Comparison of ENCODE assay signal across 7 mouse cellular contexts in genomic region chrX:101131001-101131400, GRCm38 (mm10). TPM values are rescaled to one million over a fixed set of nuclear protein-coding genes. Genes with fewer than 3 reads are reported as not detected.
DNase-seq lines count a peak whose midpoint lies in the region; ATAC-seq lines count a peak whose summit lies in the region.

No protein-coding gene starts in this region.

- peak; percentile 51 to 69 for DNase-seq in CD8-positive naive resting alpha-beta T cell, adult 2 months (ENCODE audit: low read depth in 2 of 2, low spot score in 2 of 2)
- DNase-seq in R1 (ENCODE audit: low read depth, low spot score): peak; percentile 56
- peak; percentile 49 for DNase-seq in gastrocnemius, postnatal 14 days
- DNase-seq in layer of hippocampus, adult 8-10 months (ENCODE audit: low spot score in 2 of 2): peak; percentile 40 to 69
- DNase-seq in lung, postnatal 14 days: peak; percentile 75
- peak; percentile 29 for DNase-seq in skeletal muscle tissue, adult 2 months (ENCODE audit: low read depth, low spot score)

- peak; percentile 57 for ATAC-seq in common myeloid progenitor, adult 5-6 weeks (replicated peaks; ENCODE audit: low read depth, poor library complexity, severe bottlenecking)

- intact Hi-C loops in gastrocnemius, postnatal 14 days (cut with DNase I; ENCODE audit: low total_unique reads): no loop called here

RNA-seq across cellular contexts. Expression of gene Slc7a3, which starts 45.2 kb away (rescaled TPM):
- total RNA-seq in common myeloid progenitor, adult 5-6 weeks (2017): 0.09 TPM in 1 of 2 replicates, not detected in the other
- total RNA-seq in gastrocnemius, postnatal 14 days (2021): under 1 TPM in 1 of 2 experiments, not detected in 1; 0.09 TPM
- total RNA-seq in layer of hippocampus, adult 8-10 months (2022): 1 to 10 TPM; 7.2 to 7.6 (median 7.6) TPM

Comparison
In these comparisons a context has a peak if more than half of its experiments do, and no peak if none do; other contexts are left out.
1. Peak in every context shown above with its lines: DNase-seq and ATAC-seq.